Mouse (Mus musculus) G1E (cell line): ENCODE measurements around the gene Rae1.

Experiments used
- CTCF ChIP-seq: IDR thresholded peaks from 2 replicates; pipeline ENCODE4 v1.5.1; 2012; ENCODE audit warnings: low read depth, low read length, inconsistent platforms, mixed read lengths
- GATA1 ChIP-seq: IDR thresholded peaks from 2 replicates; pipeline ENCODE4 v1.6.1; 2012; ENCODE audit warnings: borderline replicate concordance, low read length, inconsistent platforms, mixed read lengths
- POLR2AphosphoS5 ChIP-seq: IDR thresholded peaks from 2 replicates; pipeline ENCODE4 v1.6.1; 2012; ENCODE audit warnings: low read depth, low read length, inconsistent platforms; ENCODE audit not compliant: insufficient replicate concordance
- TAL1 ChIP-seq: conservative IDR thresholded peaks from 2 replicates; pipeline ENCODE4 v1.6.1; 2012; ENCODE audit warnings: low read depth, low read length, inconsistent platforms, mixed read lengths

DNA sequence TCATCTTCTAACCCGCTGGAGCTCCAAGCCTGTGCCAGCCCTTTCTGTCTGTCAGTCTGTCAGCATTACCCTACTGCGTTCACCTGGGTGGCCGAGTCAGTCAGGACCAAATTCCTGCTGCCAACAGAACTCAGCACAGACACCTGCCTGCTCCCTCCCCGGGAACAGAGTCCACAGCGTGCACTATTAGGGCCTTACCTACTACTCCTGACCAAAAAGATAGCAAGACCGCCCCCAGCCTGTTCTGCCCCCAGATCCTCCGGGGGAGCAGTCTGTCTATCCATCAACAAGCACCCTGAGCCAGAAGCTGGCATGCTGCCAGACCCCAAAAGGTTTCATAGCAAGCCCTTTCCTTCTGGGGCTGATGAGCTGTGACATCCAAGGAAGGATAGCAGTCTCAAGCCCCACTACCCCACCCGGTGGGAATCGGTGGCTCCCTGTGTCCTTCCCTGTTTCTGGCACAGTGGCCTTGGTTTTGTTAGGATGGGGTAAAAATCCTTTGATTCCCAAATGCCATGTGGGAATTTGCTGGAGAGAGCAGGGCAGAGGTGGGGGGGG lies 49.7 kb upstream of the Rae1 start:
- TF ChIP-seq CTCF (no peak), GATA1 (no peak), TAL1 (no peak), POLR2AphosphoS5 (no peak)
